Mouse (Mus musculus) heart, postnatal 0 days (tissue): ENCODE measurements at regions not wholly inside any gene's neighbourhood (a gene's known extent, or its start where the extent isn't known, plus 50 kb on each side); places are given as distances from the start of the nearest gene placed in this dataset.

Experiments
- ATAC-seq: fragments of 200-750 bp; cut with Nextera tagmentation; 2 replicates; pipeline ENCODE4 v1.8.0; 2017; ENCODE audit warnings: low read depth, moderate number of reproducible peaks, moderate library complexity; ENCODE audit not compliant: insufficient read depth
- DNase-seq: peaks from one replicate; pipeline ENCODE4 v3.0.0-alpha.2; 2016; ENCODE audit warnings: low spot score
- H3K27ac ChIP-seq: fragments of 300-500 bp; sonication (generic); 2 replicates; pipeline ENCODE4 v1.5.1; 2014; ENCODE audit warnings: low read depth, mild to moderate bottlenecking
- H3K27me3 ChIP-seq: fragments of 300-500 bp; sonication (generic); 2 replicates; pipeline ENCODE4 v1.6.1; 2014; ENCODE audit warnings: low read length, mixed read lengths; ENCODE audit not compliant: control insufficient read depth, insufficient read depth
- H3K36me3 ChIP-seq: fragments of 300-500 bp; sonication (generic); replicated peaks from 2 replicates; pipeline ENCODE4 v1.6.1; 2014; ENCODE audit warnings: low read length, mixed read lengths; ENCODE audit not compliant: control insufficient read depth, insufficient read depth
- H3K4me1 ChIP-seq: fragments of 300-500 bp; sonication (generic); 2 replicates; pipeline ENCODE4 v1.6.1; 2014; ENCODE audit warnings: antibody characterized with exemption; ENCODE audit not compliant: control insufficient read depth, insufficient read depth
- H3K4me2 ChIP-seq: fragments of 300-500 bp; sonication (generic); 2 replicates; pipeline ENCODE4 v1.6.1; 2014; ENCODE audit warnings: low read depth, mild to moderate bottlenecking, low read length, moderate library complexity
- H3K4me3 ChIP-seq: fragments of 300-500 bp; sonication (generic); 2 replicates; pipeline ENCODE4 v1.5.1; 2014; ENCODE audit warnings: low read depth, low read length
- H3K9ac ChIP-seq: fragments of 300-500 bp; sonication (generic); replicated peaks from 2 replicates; pipeline ENCODE4 v1.6.1; 2014; ENCODE audit warnings: low read depth, low read length, mixed read lengths
- H3K9me3 ChIP-seq: fragments of 300-500 bp; sonication (generic); replicated peaks from 2 replicates; pipeline ENCODE4 v1.6.1; 2016; ENCODE audit warnings: low read length; ENCODE audit not compliant: control insufficient read depth
- CTCF ChIP-seq: IDR thresholded peaks from 2 replicates; pipeline ENCODE4 v1.5.1; 2016; ENCODE audit warnings: antibody characterized with exemption, control low read depth, low read depth
- EP300 ChIP-seq: IDR thresholded peaks from 2 replicates; pipeline ENCODE4 v1.6.1; 2016; ENCODE audit warnings: antibody characterized with exemption, low read depth
- WGBS: fragments of 180-500 bp; shearing (Covaris S2); extraction: QIAGEN DNeasy Blood & Tissue Kit; methylation state at CpG from one replicate; pipeline ENCODE4 v1.1.7; 2014; 5-methylcytosine and 5-hydroxymethylcytosine counted together

GRCm38 (mm10) chr12:68599681-68600596 is 559.0 kb downstream of the Rps29 start:
- Histone ChIP-seq H3K4me1 (no peaks in the 10 kb centered on the region), H3K9ac (no peak overlapping the region), H3K36me3 (no peaks in the 10 kb centered on the region), H3K4me3 (no peak overlapping the region), H3K4me2 (no peak overlapping the region), H3K27ac (no peak overlapping the region), H3K9me3 (no peaks in the 10 kb centered on the region), H3K27me3 (no peaks in the 10 kb centered on the region)
- DNase-seq (no peak), ATAC-seq (no peak)
- 59% methylated on average over 7 of the region's 7 CpGs for WGBS
- TF ChIP-seq EP300: no peak
- TF ChIP-seq CTCF: no peak

GRCm38 (mm10) chr12:68599016-68599616 is 559.9 kb downstream of the Rps29 start:
- TF ChIP-seq EP300 (no peak), CTCF (no peak)
- Histone ChIP-seq H3K4me1 (no peaks in the 10 kb centered on the region), H3K27me3 (no peaks in the 10 kb centered on the region), H3K9ac (no peak overlapping the region), H3K4me2 (no peak overlapping the region), H3K27ac (no peak overlapping the region), H3K36me3 (no peaks in the 10 kb centered on the region), H3K4me3 (no peak overlapping the region), H3K9me3 (no peaks in the 10 kb centered on the region)
- DNase-seq: no peak
- ATAC-seq: no peak
- 73% methylated on average over 8 of the region's 8 CpGs for WGBS

GRCm38 (mm10) chr12:68585524-68585872 is 573.5 kb downstream of the Rps29 start:
- ATAC-seq (no peak), DNase-seq (no peak)
- Histone ChIP-seq H3K4me1 (peaks cover 6% of the 10 kb centered on the region), H3K4me2 (no peak overlapping the region), H3K27ac (0 out of 2 replicates have a peak overlapping the region, but pooled peaks have one; percentile 11), H3K4me3 (no peak overlapping the region), H3K9ac (no peak overlapping the region), H3K9me3 (no peaks in the 10 kb centered on the region), H3K36me3 (no peaks in the 10 kb centered on the region), H3K27me3 (no peaks in the 10 kb centered on the region)
- WGBS: 86% methylated on average over 3 of the region's 3 CpGs
- no peak for TF ChIP-seq CTCF
- no peak for TF ChIP-seq EP300

- Histone ChIP-seq H3K27ac (0 out of 2 replicates have a peak overlapping the region, but pooled peaks have one; percentile 11), H3K27me3 (no peaks in the 10 kb centered on the region), H3K36me3 (no peaks in the 10 kb centered on the region), H3K4me3 (no peak overlapping the region), H3K9me3 (no peaks in the 10 kb centered on the region), H3K4me1 (peaks cover 6% of the 10 kb centered on the region), H3K9ac (no peak overlapping the region), H3K4me2 (no peak overlapping the region)
- WGBS: 14% methylated on average over 6 of the region's 6 CpGs
- DNase-seq (peak; percentile 13), ATAC-seq (peak; percentile 60)
- TF ChIP-seq EP300: no peak
- TF ChIP-seq CTCF: no peak
Measured at GRCm38 (mm10) chr12:68584786-68585523, 574.0 kb downstream of the Rps29 start.

GRCm38 (mm10) chr12:68579909-68580308 is 579.1 kb downstream of the Rps29 start:
- H3K9ac ChIP-seq: no peak overlapping the region
- ATAC-seq (no peak), DNase-seq (no peak)
- TF ChIP-seq CTCF (no peak), EP300 (no peak)
- no peak overlapping the region for H3K27ac ChIP-seq
- H3K4me1 ChIP-seq: no peaks in the 10 kb centered on the region
- H3K36me3 ChIP-seq: no peaks in the 10 kb centered on the region
- WGBS: 52% methylated on average over 5 of the region's 5 CpGs
- no peaks in the 10 kb centered on the region for H3K9me3 ChIP-seq
- H3K4me2 ChIP-seq: no peak overlapping the region
- H3K4me3 ChIP-seq: no peak overlapping the region
- no peaks in the 10 kb centered on the region for H3K27me3 ChIP-seq
